Mouse (Mus musculus) midbrain, embryonic 16.5 days (tissue): ENCODE data around the gene Lrrc7. TPM values are rescaled to one million over a fixed set of nuclear protein-coding genes. Genes with fewer than 3 reads are reported as not detected.

Experiments
- ATAC-seq: fragments of 200-750 bp; cut with Nextera tagmentation; 2 replicates; pipeline ENCODE4 v1.8.0; 2017; ENCODE audit warnings: moderate TSS enrichment
- H3K27ac ChIP-seq: fragments of 300-500 bp; sonication (generic); 2 replicates; pipeline ENCODE4 v1.5.1; 2014; ENCODE audit warnings: mild to moderate bottlenecking, low read length, mixed read lengths
- H3K27me3 ChIP-seq: fragments of 300-500 bp; sonication (generic); 2 replicates; pipeline ENCODE4 v1.6.1; 2014; ENCODE audit warnings: low read depth, low read length, mixed read lengths; ENCODE audit not compliant: control insufficient read depth, insufficient read depth
- H3K36me3 ChIP-seq: fragments of 300-500 bp; sonication (generic); 2 replicates; pipeline ENCODE4 v1.6.1; 2014; ENCODE audit warnings: mild to moderate bottlenecking, low read length, moderate library complexity, mixed read lengths; ENCODE audit not compliant: control insufficient read depth, insufficient read depth
- H3K4me1 ChIP-seq: fragments of 300-500 bp; sonication (generic); 2 replicates; pipeline ENCODE4 v1.6.1; 2014; ENCODE audit warnings: mild to moderate bottlenecking, low read length, mixed read lengths; ENCODE audit not compliant: control insufficient read depth, insufficient read depth
- H3K4me2 ChIP-seq: fragments of 300-500 bp; sonication (generic); 2 replicates; pipeline ENCODE4 v1.6.1; 2014; ENCODE audit warnings: mild to moderate bottlenecking, low read length, mixed read lengths
- H3K4me3 ChIP-seq: fragments of 300-500 bp; sonication (generic); 2 replicates; pipeline ENCODE4 v1.5.1; 2014; ENCODE audit warnings: low read depth, mild to moderate bottlenecking, low read length, moderate library complexity, mixed read lengths
- H3K9ac ChIP-seq: fragments of 300-500 bp; sonication (generic); 2 replicates; pipeline ENCODE4 v1.6.1; 2014; ENCODE audit warnings: low read depth, low read length, mixed read lengths
- H3K9me3 ChIP-seq: fragments of 300-500 bp; sonication (generic); replicated peaks from 2 replicates; pipeline ENCODE4 v1.6.1; 2014; ENCODE audit warnings: mild to moderate bottlenecking, low read length, mixed read lengths; ENCODE audit not compliant: control insufficient read depth, poor library complexity, severe bottlenecking
- WGBS: fragments of 180-500 bp; shearing (Covaris S2); extraction: QIAGEN DNeasy Blood & Tissue Kit; methylation state at CpG from one replicate; pipeline ENCODE4 v1.1.7; 2014; 5-methylcytosine and 5-hydroxymethylcytosine counted together
- polyA plus RNA-seq: library from polyadenylated mRNA; unstranded; fragments of >200 nt; fragmentation: Nextera tagmentation; extraction: Ambion mirVana; gene quantifications from 2 replicates; pipeline ENCODE4 v1.2.1, GENCODE M21; 2015

Lrrc7 gene
- polyA plus RNA-seq, 1 experiment from 2014 or later = 11.2 TPM

DNA sequence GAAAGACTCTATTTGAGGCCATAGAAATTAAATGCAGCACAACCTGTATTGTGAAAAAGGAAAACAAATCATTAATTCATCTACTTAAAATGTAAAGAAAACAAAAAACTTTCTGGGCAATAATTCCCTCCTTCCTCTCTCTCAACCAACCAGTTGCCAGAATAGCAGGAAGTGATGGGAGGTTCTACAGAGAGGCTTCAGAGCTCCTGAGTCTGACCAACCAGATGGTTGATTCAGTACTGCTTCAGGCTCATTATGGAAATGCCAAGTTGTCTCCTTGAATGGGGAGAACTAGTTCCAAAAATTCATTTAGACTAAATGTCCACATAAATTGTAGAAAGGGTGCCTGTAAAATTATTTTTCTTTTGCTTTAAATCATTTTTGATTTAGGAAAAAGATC is 231.9 kb downstream of the Lrrc7 start:
- Histone ChIP-seq H3K27me3 (no peaks in the 10 kb centered on the region), H3K4me2 (no peak overlapping the region), H3K4me3 (no peak overlapping the region), H3K4me1 (peaks cover 3% of the 10 kb centered on the region; the same call in 1 of the 2 replicates), H3K9ac (no peak overlapping the region), H3K27ac (no peak overlapping the region), H3K9me3 (no peaks in the 10 kb centered on the region), H3K36me3 (no peaks in the 10 kb centered on the region)
- ATAC-seq = no peak

DNA sequence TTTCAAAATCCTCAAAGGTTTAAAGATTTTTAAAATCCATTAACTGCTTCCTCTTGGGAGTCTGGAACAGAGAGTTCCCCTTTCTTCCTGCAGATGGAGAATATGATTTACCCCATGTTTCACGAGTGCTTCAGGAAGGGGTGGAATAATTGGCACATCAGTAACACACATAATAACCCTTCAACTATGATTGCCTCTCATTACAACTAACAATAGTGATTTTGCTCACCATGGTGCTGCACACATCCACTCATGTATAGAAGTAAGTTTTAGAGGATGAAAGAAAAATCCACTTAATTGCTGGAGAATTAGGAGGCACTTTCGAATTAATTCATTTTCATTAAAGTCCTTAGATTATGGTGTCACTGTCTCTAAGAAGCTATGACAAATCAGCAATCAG is 251.6 kb downstream of the Lrrc7 start:
- H3K4me2 ChIP-seq = no peak overlapping the region
- WGBS = 49% methylated on average over 2 of the region's 2 CpGs
- H3K4me1 ChIP-seq = no peaks in the 10 kb centered on the region
- ATAC-seq = no peak
- no peak overlapping the region for H3K27ac ChIP-seq
- no peaks in the 10 kb centered on the region for H3K9me3 ChIP-seq
- no peak overlapping the region for H3K4me3 ChIP-seq
- H3K9ac ChIP-seq = no peak overlapping the region
- no peaks in the 10 kb centered on the region for H3K36me3 ChIP-seq
- no peaks in the 10 kb centered on the region for H3K27me3 ChIP-seq

- H3K9ac ChIP-seq = no peak overlapping the region
- no peak overlapping the region for H3K27ac ChIP-seq
- no peak overlapping the region for H3K4me3 ChIP-seq
- no peaks in the 10 kb centered on the region for H3K9me3 ChIP-seq
- no peaks in the 10 kb centered on the region for H3K27me3 ChIP-seq
- no peak for ATAC-seq
- no peaks in the 10 kb centered on the region for H3K36me3 ChIP-seq
- H3K4me1 ChIP-seq = no peaks in the 10 kb centered on the region
- H3K4me2 ChIP-seq = no peak overlapping the region
Measured at GRCm38 (mm10) chr3:158307415-158307814, 254.6 kb downstream of the Lrrc7 start.

DNA sequence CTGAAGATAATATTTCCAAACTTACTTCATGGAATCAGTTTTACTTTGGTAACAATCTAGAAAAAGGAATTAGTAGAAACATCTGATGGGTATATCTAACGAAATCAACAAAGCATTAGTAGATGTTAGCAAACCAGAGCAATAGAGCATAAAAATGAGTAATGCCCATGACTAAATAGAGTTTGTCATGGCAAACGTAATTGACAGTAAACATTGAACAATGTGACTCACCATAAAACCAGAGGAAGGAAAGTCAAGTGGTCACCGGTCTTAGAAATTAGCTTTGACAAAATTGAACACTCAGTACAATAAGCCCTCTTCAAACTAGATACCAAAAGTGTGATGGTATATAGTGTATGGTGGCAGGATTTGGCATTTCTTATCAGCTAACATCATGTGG is 263.3 kb downstream of the Lrrc7 start:
- no peaks in the 10 kb centered on the region for H3K36me3 ChIP-seq
- 88% methylated on average over 3 of the region's 3 CpGs for WGBS
- H3K4me1 ChIP-seq = no peaks in the 10 kb centered on the region
- no peak overlapping the region for H3K9ac ChIP-seq
- no peaks in the 10 kb centered on the region for H3K27me3 ChIP-seq
- no peak overlapping the region for H3K4me2 ChIP-seq
- no peak overlapping the region for H3K27ac ChIP-seq
- no peak overlapping the region for H3K4me3 ChIP-seq
- H3K9me3 ChIP-seq = no peaks in the 10 kb centered on the region
- ATAC-seq = no peak

- Histone ChIP-seq H3K27me3 (no peaks in the 10 kb centered on the region), H3K4me1 (no peaks in the 10 kb centered on the region), H3K4me3 (no peak overlapping the region), H3K27ac (no peak overlapping the region), H3K36me3 (no peaks in the 10 kb centered on the region), H3K4me2 (no peak overlapping the region), H3K9ac (no peak overlapping the region), H3K9me3 (no peaks in the 10 kb centered on the region)
- WGBS = 71% methylated on average over 5 of the region's 5 CpGs
- no peak for ATAC-seq
Measured at GRCm38 (mm10) chr3:158295041-158295440, 267.0 kb downstream of the Lrrc7 start.

DNA sequence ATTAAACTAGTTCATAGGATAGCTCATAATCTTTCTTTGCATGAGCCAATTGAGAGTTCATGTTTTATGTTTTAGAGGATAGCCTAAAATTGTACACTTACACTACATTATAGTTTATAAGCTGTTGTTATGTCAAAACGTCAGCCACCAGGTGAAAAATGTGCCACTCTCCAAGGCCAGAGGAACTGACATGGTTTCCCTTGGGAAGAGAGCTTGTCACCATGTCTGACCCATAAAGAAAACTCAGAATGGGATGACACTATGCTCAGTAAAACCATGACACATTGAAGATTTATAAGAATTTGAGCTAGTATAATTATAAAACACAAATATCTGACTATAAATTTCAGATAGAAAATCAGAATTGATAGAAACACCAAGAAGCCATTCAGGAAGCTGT is 277.6 kb downstream of the Lrrc7 start:
- H3K9me3 ChIP-seq = no peaks in the 10 kb centered on the region
- no peak overlapping the region for H3K4me2 ChIP-seq
- no peak overlapping the region for H3K9ac ChIP-seq
- no peak overlapping the region for H3K4me3 ChIP-seq
- no peaks in the 10 kb centered on the region for H3K27me3 ChIP-seq
- ATAC-seq = no peak
- no peak overlapping the region for H3K27ac ChIP-seq
- no peaks in the 10 kb centered on the region for H3K36me3 ChIP-seq
- H3K4me1 ChIP-seq = no peaks in the 10 kb centered on the region
- whole genome bisulfite sequencing = 72% methylated on average over 1 of the region's 1 CpGs

DNA sequence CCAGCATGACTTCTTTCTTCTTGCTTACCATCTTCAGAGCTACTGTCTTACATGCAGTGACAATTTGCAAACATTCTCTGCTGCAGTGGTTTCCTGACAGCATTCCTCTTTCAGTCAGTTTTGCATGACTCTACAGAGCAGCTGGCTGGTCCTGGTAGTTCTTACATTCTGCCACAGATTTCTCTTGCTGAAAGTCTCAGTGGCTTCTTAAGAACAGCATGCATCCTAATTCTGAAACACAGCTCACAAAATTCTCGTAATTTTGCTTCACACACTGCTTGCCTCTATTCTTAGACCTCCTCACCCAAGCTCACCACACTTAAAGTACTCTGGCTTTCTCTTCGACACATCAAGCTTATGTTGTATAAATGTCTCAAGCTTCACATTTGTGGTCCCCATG is 283.4 kb downstream of the Lrrc7 start:
- 86% methylated on average over 2 of the region's 2 CpGs for WGBS
- H3K9ac ChIP-seq = no peak overlapping the region
- H3K4me2 ChIP-seq = no peak overlapping the region
- no peak overlapping the region for H3K27ac ChIP-seq
- no peak for ATAC-seq
- H3K9me3 ChIP-seq = no peaks in the 10 kb centered on the region
- no peaks in the 10 kb centered on the region for H3K36me3 ChIP-seq
- no peak overlapping the region for H3K4me3 ChIP-seq
- H3K27me3 ChIP-seq = no peaks in the 10 kb centered on the region
- no peaks in the 10 kb centered on the region for H3K4me1 ChIP-seq

GRCm38 (mm10) chr3:158272700-158273099 is 289.3 kb downstream of the Lrrc7 start:
- Histone ChIP-seq H3K4me2 (no peak overlapping the region), H3K27me3 (no peaks in the 10 kb centered on the region), H3K4me3 (no peak overlapping the region), H3K4me1 (no peaks in the 10 kb centered on the region), H3K36me3 (no peaks in the 10 kb centered on the region), H3K9ac (no peak overlapping the region), H3K9me3 (no peaks in the 10 kb centered on the region), H3K27ac (no peak overlapping the region)
- WGBS = 88% methylated on average over 1 of the region's 1 CpGs
- ATAC-seq = no peak

- H3K9ac ChIP-seq = no peak overlapping the region
- no peaks in the 10 kb centered on the region for H3K4me1 ChIP-seq
- H3K27me3 ChIP-seq = no peaks in the 10 kb centered on the region
- ATAC-seq = no peak
- no peaks in the 10 kb centered on the region for H3K36me3 ChIP-seq
- no peak overlapping the region for H3K4me2 ChIP-seq
- H3K9me3 ChIP-seq = no peaks in the 10 kb centered on the region
- H3K4me3 ChIP-seq = no peak overlapping the region
- H3K27ac ChIP-seq = no peak overlapping the region
- WGBS = 80% methylated on average over 1 of the region's 1 CpGs
Measured at GRCm38 (mm10) chr3:158270887-158271286, 291.1 kb downstream of the Lrrc7 start.

GRCm38 (mm10) chr3:158252576-158252975 is 309.4 kb downstream of the Lrrc7 start:
- no peaks in the 10 kb centered on the region for H3K27me3 ChIP-seq
- H3K4me3 ChIP-seq = no peak overlapping the region
- H3K9me3 ChIP-seq = no peaks in the 10 kb centered on the region
- no peak overlapping the region for H3K4me2 ChIP-seq
- ATAC-seq = no peak
- H3K27ac ChIP-seq = no peak overlapping the region
- H3K4me1 ChIP-seq = no peaks in the 10 kb centered on the region
- no peaks in the 10 kb centered on the region for H3K36me3 ChIP-seq
- no peak overlapping the region for H3K9ac ChIP-seq
